Mouse (Mus musculus) ZHBTc4 (cell line): ENCODE measurements around the gene Cacnb4.
A peak's percentile ranks its signal among the peaks of the same experiment; 100 is the strongest.

Experiments used
- DNase-seq: peaks from one replicate; pipeline ENCODE4 v3.0.0-alpha.2; 2011; ENCODE audit warnings: low read depth, low spot score

The Cacnb4 gene

GRCm38 (mm10) chr2:52676023-52676912, at the start of gene Cacnb4:
TSS of gene Cacnb4 (minus strand) at chr2:52676831.
- DNase-seq = peak; percentile 72

- peak; percentile 26 for DNase-seq
Measured at GRCm38 (mm10) chr2:52720231-52721025, 43.8 kb upstream of the Cacnb4 start.

GRCm38 (mm10) chr2:52717076-52717475, 40.4 kb upstream of the Cacnb4 start:
- no peak for DNase-seq

GRCm38 (mm10) chr2:52715538-52715937, 38.9 kb upstream of the Cacnb4 start:
- DNase-seq = no peak

- DNase-seq = no peak
Measured at GRCm38 (mm10) chr2:52714111-52714510, 37.5 kb upstream of the Cacnb4 start.

GRCm38 (mm10) chr2:52710804-52711203, 34.2 kb upstream of the Cacnb4 start:
- no peak for DNase-seq

GRCm38 (mm10) chr2:52709417-52709816, 32.8 kb upstream of the Cacnb4 start:
- no peak for DNase-seq

GRCm38 (mm10) chr2:52701368-52702036, 24.9 kb upstream of the Cacnb4 start:
- no peak for DNase-seq

GRCm38 (mm10) chr2:52700352-52700751, 23.7 kb upstream of the Cacnb4 start:
- peak; percentile 81 for DNase-seq

- DNase-seq = no peak
Measured at GRCm38 (mm10) chr2:52694604-52695003, 18.0 kb upstream of the Cacnb4 start.

GRCm38 (mm10) chr2:52691745-52692144, 15.1 kb upstream of the Cacnb4 start:
- DNase-seq = peak; percentile 45

GRCm38 (mm10) chr2:52686601-52687000, 10.0 kb upstream of the Cacnb4 start:
- no peak for DNase-seq

- DNase-seq = no peak
Measured at GRCm38 (mm10) chr2:52677589-52677988, 958 bp upstream of the Cacnb4 start.

- peak; percentile 9 for DNase-seq
Measured at GRCm38 (mm10) chr2:52676913-52677303, 277 bp upstream of the Cacnb4 start.

- peak; percentile 23 for DNase-seq
Measured at GRCm38 (mm10) chr2:52675278-52675987, 1.2 kb downstream of the Cacnb4 start.

- peak; percentile 49 for DNase-seq
Measured at GRCm38 (mm10) chr2:52674886-52675277, 1.7 kb downstream of the Cacnb4 start.

GRCm38 (mm10) chr2:52673172-52673571, 3.5 kb downstream of the Cacnb4 start:
- DNase-seq = no peak

GRCm38 (mm10) chr2:52670733-52671132, 5.9 kb downstream of the Cacnb4 start:
- DNase-seq = no peak

- no peak for DNase-seq
Measured at GRCm38 (mm10) chr2:52668480-52668879, 8.2 kb downstream of the Cacnb4 start.

- DNase-seq = no peak
Measured at GRCm38 (mm10) chr2:52656722-52657121, 19.9 kb downstream of the Cacnb4 start.

GRCm38 (mm10) chr2:52654541-52654940, 22.1 kb downstream of the Cacnb4 start:
- DNase-seq = no peak
